Mouse (Mus musculus): ENCODE measurements around the gene Krt88. TPM values are rescaled to one million over a fixed set of nuclear protein-coding genes. Genes with fewer than 3 reads are reported as not detected.

Krt88 gene
- polyA plus RNA-seq, 1 experiment from 2014 or later = not detected

DNA sequence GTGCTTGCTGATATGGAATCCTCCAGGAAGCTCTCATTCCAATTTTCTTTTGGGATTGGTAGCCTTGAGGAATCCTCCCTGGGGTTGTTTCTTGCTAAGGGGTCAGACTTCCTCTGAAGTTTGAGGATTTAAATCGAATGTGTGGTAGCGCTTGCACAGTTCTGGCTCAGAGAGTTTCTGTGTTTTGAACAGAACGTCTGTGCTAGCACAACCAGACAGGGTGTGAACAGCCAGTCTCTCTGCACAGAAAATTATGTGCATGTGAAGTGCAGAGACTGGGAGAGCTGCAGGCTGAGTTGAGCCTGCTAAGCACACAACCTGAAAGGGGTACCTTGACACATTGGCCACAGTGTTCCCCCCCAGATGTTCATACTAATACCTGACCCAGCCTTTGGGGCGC is 6.7 kb upstream of the Krt88 start:
- H3K9ac ChIP-seq = no peak overlapping the region
- no peak for ATAC-seq (ENCODE audit: insufficient number of reproducible peaks, insufficient read depth, low FRiP score, low TSS enrichment)
- H3K27ac ChIP-seq = no peak overlapping the region
- no peak overlapping the region for H3K4me3 ChIP-seq
- WGBS = 66% methylated on average over 4 of the region's 4 CpGs
- no peak overlapping the region for H3K4me2 ChIP-seq (replicated peaks)
- peaks cover 46% of the 10 kb centered on the region for H3K27me3 ChIP-seq
- no peaks in the 10 kb centered on the region for H3K9me3 ChIP-seq
- no peaks in the 10 kb centered on the region for H3K36me3 ChIP-seq
- H3K4me1 ChIP-seq = peaks cover 6% of the 10 kb centered on the region

GRCm38 (mm10) chr15:101446572-101446971 is 972 bp upstream of the Krt88 start:
- no peak for ATAC-seq (ENCODE audit: insufficient number of reproducible peaks, insufficient read depth, low FRiP score, low TSS enrichment)
- H3K9me3 ChIP-seq = no peaks in the 10 kb centered on the region
- no peak overlapping the region for H3K4me2 ChIP-seq (replicated peaks)
- H3K4me3 ChIP-seq = no peak overlapping the region
- H3K36me3 ChIP-seq = no peaks in the 10 kb centered on the region
- no peaks in the 10 kb centered on the region; the same call in 1 of the 2 replicates for H3K27me3 ChIP-seq
- 75% methylated on average over 11 of the region's 11 CpGs for WGBS
- no peak overlapping the region for H3K27ac ChIP-seq
- H3K4me1 ChIP-seq = no peaks in the 10 kb centered on the region
- no peak overlapping the region for H3K9ac ChIP-seq

DNA sequence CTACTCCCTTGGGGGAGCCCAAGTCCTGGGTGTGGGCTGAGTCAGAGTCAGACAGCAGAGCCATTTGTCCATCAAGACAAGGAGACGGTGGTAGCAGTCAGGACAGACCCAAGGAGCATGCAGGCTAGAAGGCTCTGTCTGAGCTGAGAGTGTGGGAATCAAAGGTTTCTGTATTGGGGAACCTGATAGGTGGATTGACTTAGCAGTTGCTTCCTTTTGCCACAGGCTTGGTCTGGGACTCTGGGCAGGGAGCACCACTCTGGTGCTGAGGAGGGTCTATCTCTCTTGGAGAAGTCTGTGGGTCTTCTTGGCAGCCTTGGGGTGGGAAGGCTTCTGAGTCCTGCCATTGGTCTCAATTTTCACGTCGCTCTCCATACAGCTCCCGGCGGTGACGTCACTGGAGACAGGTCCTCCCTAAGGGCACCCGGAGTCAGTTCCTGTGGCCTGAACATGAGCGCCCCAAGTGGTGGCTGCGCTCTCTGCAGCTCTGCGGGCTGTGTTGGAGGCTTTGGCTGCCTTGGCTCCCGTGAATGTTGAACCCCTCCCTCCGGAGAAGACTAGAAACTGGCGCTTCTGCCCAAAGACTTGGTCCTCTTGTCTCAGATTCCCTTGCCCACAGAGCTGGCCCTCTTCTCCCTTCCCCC is 5.7 kb downstream of the Krt88 start:
- H3K4me1 ChIP-seq = no peaks in the 10 kb centered on the region
- no peaks in the 10 kb centered on the region for H3K27me3 ChIP-seq
- H3K9ac ChIP-seq = no peak overlapping the region
- ATAC-seq (ENCODE audit: insufficient number of reproducible peaks, insufficient read depth, low FRiP score, low TSS enrichment) = no peak
- H3K9me3 ChIP-seq = no peaks in the 10 kb centered on the region
- H3K36me3 ChIP-seq = no peaks in the 10 kb centered on the region
- no peak overlapping the region for H3K27ac ChIP-seq
- H3K4me2 ChIP-seq (replicated peaks) = no peak overlapping the region
- H3K4me3 ChIP-seq = no peak overlapping the region
- whole genome bisulfite sequencing = 7% methylated on average over 13 of the region's 13 CpGs

GRCm38 (mm10) chr15:101454774-101455173 is 7.2 kb downstream of the Krt88 start:
- Histone ChIP-seq H3K9me3 (no peaks in the 10 kb centered on the region), H3K27me3 (no peaks in the 10 kb centered on the region), H3K9ac (no peak overlapping the region), H3K4me2 (replicated peaks) (no peak overlapping the region), H3K4me3 (no peak overlapping the region), H3K27ac (no peak overlapping the region), H3K4me1 (no peaks in the 10 kb centered on the region), H3K36me3 (no peaks in the 10 kb centered on the region)
- no peak for ATAC-seq (ENCODE audit: insufficient number of reproducible peaks, insufficient read depth, low FRiP score, low TSS enrichment)
- WGBS = 83% methylated on average over 8 of the region's 8 CpGs

GRCm38 (mm10) chr15:101455292-101455691 is 7.7 kb downstream of the Krt88 start:
- no peaks in the 10 kb centered on the region for H3K9me3 ChIP-seq
- H3K4me3 ChIP-seq = no peak overlapping the region
- H3K4me2 ChIP-seq (replicated peaks) = no peak overlapping the region
- no peaks in the 10 kb centered on the region for H3K27me3 ChIP-seq
- WGBS = 75% methylated on average over 2 of the region's 2 CpGs
- no peak overlapping the region for H3K27ac ChIP-seq
- H3K4me1 ChIP-seq = no peaks in the 10 kb centered on the region
- no peak for ATAC-seq (ENCODE audit: insufficient number of reproducible peaks, insufficient read depth, low FRiP score, low TSS enrichment)
- H3K36me3 ChIP-seq = no peaks in the 10 kb centered on the region
- no peak overlapping the region for H3K9ac ChIP-seq

DNA sequence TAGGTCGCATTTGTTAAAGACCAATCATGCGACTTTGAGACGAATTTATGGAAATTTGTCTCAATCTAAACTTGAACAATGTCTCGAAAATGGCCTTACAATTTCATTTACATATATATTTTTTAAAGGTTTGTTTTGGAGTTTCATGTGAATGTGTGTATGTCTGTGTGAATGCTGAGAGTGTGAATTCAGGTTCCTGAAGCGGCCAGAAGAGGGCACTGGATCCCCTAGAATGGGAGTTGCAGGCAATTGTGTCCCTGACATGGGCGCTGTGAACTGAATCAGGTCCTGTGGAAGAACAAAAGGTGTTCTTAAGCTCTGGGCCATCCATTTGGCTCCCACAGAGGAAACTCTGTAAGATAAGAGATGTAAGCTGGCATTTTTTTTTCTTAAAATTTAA is 8.3 kb downstream of the Krt88 start:
- WGBS = 85% methylated on average over 6 of the region's 6 CpGs
- Histone ChIP-seq H3K4me3 (no peak overlapping the region), H3K27me3 (no peaks in the 10 kb centered on the region), H3K9ac (no peak overlapping the region), H3K9me3 (no peaks in the 10 kb centered on the region), H3K27ac (no peak overlapping the region), H3K4me2 (replicated peaks) (no peak overlapping the region), H3K36me3 (no peaks in the 10 kb centered on the region), H3K4me1 (no peaks in the 10 kb centered on the region)
- no peak for ATAC-seq (ENCODE audit: insufficient number of reproducible peaks, insufficient read depth, low FRiP score, low TSS enrichment)

GRCm38 (mm10) chr15:101458361-101458930 is 10.9 kb downstream of the Krt88 start:
- ATAC-seq (ENCODE audit: insufficient number of reproducible peaks, insufficient read depth, low FRiP score, low TSS enrichment) = no peak
- H3K36me3 ChIP-seq = no peaks in the 10 kb centered on the region
- H3K4me3 ChIP-seq = no peak overlapping the region
- no peak overlapping the region for H3K9ac ChIP-seq
- H3K27ac ChIP-seq = no peak overlapping the region
- H3K4me1 ChIP-seq = no peaks in the 10 kb centered on the region
- no peaks in the 10 kb centered on the region for H3K9me3 ChIP-seq
- no peak overlapping the region for H3K4me2 ChIP-seq (replicated peaks)
- H3K27me3 ChIP-seq = no peaks in the 10 kb centered on the region
- WGBS = 57% methylated on average over 16 of the region's 16 CpGs

GRCm38 (mm10) chr15:101459283-101459682 is 11.7 kb downstream of the Krt88 start:
- Histone ChIP-seq H3K4me1 (no peaks in the 10 kb centered on the region), H3K4me2 (replicated peaks) (no peak overlapping the region), H3K27ac (no peak overlapping the region), H3K4me3 (no peak overlapping the region), H3K9me3 (no peaks in the 10 kb centered on the region), H3K27me3 (no peaks in the 10 kb centered on the region), H3K36me3 (no peaks in the 10 kb centered on the region), H3K9ac (no peak overlapping the region)
- no peak for ATAC-seq (ENCODE audit: insufficient number of reproducible peaks, insufficient read depth, low FRiP score, low TSS enrichment)
- WGBS = 74% methylated on average over 14 of the region's 14 CpGs

GRCm38 (mm10) chr15:101463651-101464050 is 16.1 kb downstream of the Krt88 start, which contains the start of gene Krt81:
Gene Krt81 (minus strand): TSS chr15:101463751.
- Histone ChIP-seq H3K4me2 (replicated peaks) (no peak within 1 kb of the TSS), H3K4me1 (no peaks in the 10 kb centered on the region), H3K9me3 (no peaks in the 10 kb centered on the region), H3K4me3 (no peak within 1 kb of the TSS), H3K36me3 (no peaks in the 10 kb centered on the region), H3K9ac (no peak within 1 kb of the TSS), H3K27me3 (no peaks in the 10 kb centered on the region), H3K27ac (no peak within 1 kb of the TSS)
- no peak for ATAC-seq (ENCODE audit: insufficient number of reproducible peaks, insufficient read depth, low FRiP score, low TSS enrichment)
- 82% methylated on average over 13 of the region's 13 CpGs for WGBS

- Histone ChIP-seq H3K4me3 (no peak overlapping the region), H3K4me2 (replicated peaks) (no peak overlapping the region), H3K27ac (no peak overlapping the region), H3K9ac (no peak overlapping the region), H3K27me3 (no peaks in the 10 kb centered on the region), H3K4me1 (no peaks in the 10 kb centered on the region), H3K36me3 (no peaks in the 10 kb centered on the region), H3K9me3 (no peaks in the 10 kb centered on the region)
- 83% methylated on average over 4 of the region's 4 CpGs for WGBS
- ATAC-seq (ENCODE audit: insufficient number of reproducible peaks, insufficient read depth, low FRiP score, low TSS enrichment) = no peak
These were observed 21.5 kb downstream of the Krt88 start for GRCm38 (mm10) chr15:101469093-101469492.

DNA sequence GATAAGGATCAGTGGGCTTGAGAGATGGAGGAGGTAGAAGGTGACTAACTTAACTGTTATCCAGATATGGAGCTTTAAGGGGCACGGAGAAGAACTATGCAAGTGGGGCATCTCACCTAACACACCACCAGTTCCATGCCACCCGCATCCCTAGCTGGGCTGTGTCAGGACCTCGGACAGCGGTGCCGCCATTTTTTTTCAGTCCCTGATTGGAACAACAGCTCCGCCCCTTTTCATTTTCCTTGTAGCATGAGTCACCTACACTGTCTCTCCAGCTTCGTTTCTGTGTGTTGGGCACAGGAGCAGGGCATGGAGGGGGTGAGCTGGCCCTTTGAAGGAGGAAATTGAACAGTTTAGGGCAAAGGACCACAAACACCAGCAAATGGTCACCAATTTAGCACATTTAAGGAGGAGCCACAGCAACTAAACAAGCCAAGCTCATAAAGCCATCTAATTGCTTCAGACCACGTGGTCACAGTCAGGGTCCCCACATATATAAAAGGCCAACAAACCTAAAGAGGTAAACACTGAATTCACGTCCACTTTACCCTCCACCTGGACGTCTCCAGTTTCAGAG is 25.5 kb downstream of the Krt88 start, which contains the start of gene Krt86:
Gene Krt86, plus strand, starts transcription at position 527 of the 577 bp plus-strand sequence.
- H3K9me3 ChIP-seq = no peaks in the 10 kb centered on the region
- no peak for ATAC-seq (ENCODE audit: insufficient number of reproducible peaks, insufficient read depth, low FRiP score, low TSS enrichment)
- WGBS = 34% methylated on average over 10 of the region's 10 CpGs
- H3K4me2 ChIP-seq (replicated peaks) = no peak within 1 kb of the TSS
- H3K36me3 ChIP-seq = no peaks in the 10 kb centered on the region
- no peak within 1 kb of the TSS for H3K4me3 ChIP-seq
- H3K4me1 ChIP-seq = no peaks in the 10 kb centered on the region
- H3K27me3 ChIP-seq = peaks cover 3% of the 10 kb centered on the region; the same call in 1 of the 2 replicates
- H3K27ac ChIP-seq = no peak within 1 kb of the TSS
- H3K9ac ChIP-seq = no peak within 1 kb of the TSS

All from embryonic facial prominence, embryonic 12.5 days (tissue).